8 mouse cellular contexts compared by ENCODE assay signal in genomic region chr2:76406151-76406936, GRCm38 (mm10). TPM values are rescaled to one million over a fixed set of nuclear protein-coding genes. Genes with fewer than 3 reads are reported as not detected.
A peak's percentile ranks its signal among the peaks of the same experiment; 100 is the strongest.
DNase-seq lines count a peak whose midpoint lies in the region; ATAC-seq and TF ChIP-seq lines count a peak whose summit lies in the region.

Osbpl6 (plus strand) TSS chr2:76406508.

- peaks cover 25% of the 10 kb centered on the region for H3K4me1 ChIP-seq in E14TG2a.4 (replicated peaks; ENCODE audit: low read depth, low read length)
- H3K4me1 ChIP-seq in forebrain, embryonic 15.5 days = peaks cover 17% of the 10 kb centered on the region
- no peaks in the 10 kb centered on the region for H3K4me1 ChIP-seq in heart, postnatal 0 days (ENCODE audit: control insufficient read depth, insufficient read depth)
- 0 out of 2 replicates have a peak, but pooled peaks cover 3% of the 10 kb centered on the region for H3K4me1 ChIP-seq in liver, embryonic 15.5 days (replicated peaks)
- peaks cover 20% of the 10 kb centered on the region for H3K4me1 ChIP-seq in neural tube, embryonic 13.5 days (replicated peaks)

- H3K27ac ChIP-seq in forebrain, embryonic 15.5 days (replicated peaks) = peak within 1 kb of the TSS; percentile 84
- H3K27ac ChIP-seq in heart, postnatal 0 days (ENCODE audit: low read depth) = no peak within 1 kb of the TSS
- no peak within 1 kb of the TSS for H3K27ac ChIP-seq in liver, embryonic 15.5 days (replicated peaks)
- H3K27ac ChIP-seq in neural tube, embryonic 13.5 days (replicated peaks) = peak within 1 kb of the TSS; percentile 96

- TF ChIP-seq EP300 in heart, postnatal 0 days (IDR thresholded peaks at IDR 0.05; ENCODE audit: low read depth) = no peak

- under 1% methylated on average over 87 of the region's 89 CpGs for WGBS in forebrain, embryonic 15.5 days
- under 1% methylated on average over 71 of the region's 89 CpGs for WGBS in heart, postnatal 0 days
- WGBS in liver, embryonic 15.5 days (ENCODE audit: insufficient replicate concordance) = under 1% methylated on average over 86 of the region's 89 CpGs
- under 1% methylated on average over 76 of the region's 89 CpGs for WGBS in neural tube, embryonic 13.5 days

- peak within 1 kb of the TSS; percentile 93 for H3K9ac ChIP-seq in forebrain, embryonic 15.5 days (replicated peaks)
- peak within 1 kb of the TSS; percentile 58 for H3K9ac ChIP-seq in heart, postnatal 0 days (replicated peaks; ENCODE audit: low read depth, low read length)
- H3K9ac ChIP-seq in liver, embryonic 15.5 days = no peak within 1 kb of the TSS; the same call in 1 of the 2 replicates
- peak within 1 kb of the TSS; percentile 89 for H3K9ac ChIP-seq in neural tube, embryonic 13.5 days

- H3K4me3 ChIP-seq in E14TG2a.4 (replicated peaks; ENCODE audit: low read length) = peak within 1 kb of the TSS; percentile 93
- peak within 1 kb of the TSS; percentile 99 for H3K4me3 ChIP-seq in forebrain, embryonic 15.5 days
- peak within 1 kb of the TSS; percentile 88 for H3K4me3 ChIP-seq in heart, postnatal 0 days (ENCODE audit: low read depth, low read length)
- peak within 1 kb of the TSS; percentile 58 for H3K4me3 ChIP-seq in liver, embryonic 15.5 days (replicated peaks)
- H3K4me3 ChIP-seq in neural tube, embryonic 13.5 days = peak within 1 kb of the TSS; percentile 92

- peaks cover 64% of the 10 kb centered on the region for H3K27me3 ChIP-seq in E14TG2a.4 (ENCODE audit: insufficient read depth, low read length)
- H3K27me3 ChIP-seq in forebrain, embryonic 15.5 days = no peaks in the 10 kb centered on the region
- H3K27me3 ChIP-seq in heart, postnatal 0 days (ENCODE audit: control insufficient read depth, insufficient read depth, low read length) = peaks cover 20% of the 10 kb centered on the region
- H3K27me3 ChIP-seq in liver, embryonic 15.5 days = peaks cover 81% of the 10 kb centered on the region
- peaks cover 15% of the 10 kb centered on the region for H3K27me3 ChIP-seq in neural tube, embryonic 13.5 days

- TF ChIP-seq CTCF in E14TG2a.4 (conservative IDR thresholded peaks at IDR 0.05; ENCODE audit: low read length) = no peak
- TF ChIP-seq CTCF in heart, postnatal 0 days (IDR thresholded peaks at IDR 0.05; ENCODE audit: low read depth) = no peak

- peak within 1 kb of the TSS; percentile 89 for H3K4me2 ChIP-seq in forebrain, embryonic 15.5 days (replicated peaks)
- peak within 1 kb of the TSS; percentile 99 for H3K4me2 ChIP-seq in heart, postnatal 0 days (ENCODE audit: low read depth, low read length)
- peak within 1 kb of the TSS; percentile 73 for H3K4me2 ChIP-seq in liver, embryonic 15.5 days
- H3K4me2 ChIP-seq in neural tube, embryonic 13.5 days = peak within 1 kb of the TSS; percentile 81

- no peaks in the 10 kb centered on the region for H3K36me3 ChIP-seq in E14TG2a.4 (ENCODE audit: insufficient read depth, low read length)
- no peaks in the 10 kb centered on the region for H3K36me3 ChIP-seq in forebrain, embryonic 15.5 days
- no peaks in the 10 kb centered on the region for H3K36me3 ChIP-seq in heart, postnatal 0 days (replicated peaks; ENCODE audit: control insufficient read depth, insufficient read depth, low read length)
- no peaks in the 10 kb centered on the region for H3K36me3 ChIP-seq in liver, embryonic 15.5 days (replicated peaks)
- no peaks in the 10 kb centered on the region for H3K36me3 ChIP-seq in neural tube, embryonic 13.5 days

- peak; percentile 71 for ATAC-seq in cerebellum, adult (ENCODE audit: insufficient number of reproducible peaks, low FRiP score, low TSS enrichment)
- peak; percentile 94 for ATAC-seq in forebrain, embryonic 15.5 days (replicated peaks)
- peak; percentile 93 for ATAC-seq in heart, postnatal 0 days (ENCODE audit: insufficient read depth, low read depth)
- peak; percentile 73 for ATAC-seq in liver, embryonic 15.5 days (ENCODE audit: insufficient read depth)
- ATAC-seq in neural tube, embryonic 13.5 days (ENCODE audit: low read depth) = peak; percentile 95

- H3K9me3 ChIP-seq in E14TG2a.4 (ENCODE audit: low read length) = no peaks in the 10 kb centered on the region
- H3K9me3 ChIP-seq in forebrain, embryonic 15.5 days = no peaks in the 10 kb centered on the region
- H3K9me3 ChIP-seq in heart, postnatal 0 days (replicated peaks; ENCODE audit: control insufficient read depth, low read length) = no peaks in the 10 kb centered on the region
- no peaks in the 10 kb centered on the region for H3K9me3 ChIP-seq in liver, embryonic 15.5 days (replicated peaks)
- H3K9me3 ChIP-seq in neural tube, embryonic 13.5 days = no peaks in the 10 kb centered on the region

- peak; percentile 77 for DNase-seq in heart, postnatal 0 days (ENCODE audit: low spot score)
- peak; percentile 72 to 87 for DNase-seq in kidney, postnatal 36 days
- DNase-seq in thymus, postnatal 14 days = peak; percentile 17

RNA-seq across cellular contexts. Expression of gene Osbpl6, which starts in this region (rescaled TPM):
- 19.4 and 24.6 TPM in 2 replicates for polyA plus RNA-seq in forebrain, embryonic 15.5 days (2015; fragmentation: Nextera tagmentation; extraction: Ambion mirVana)
- total RNA-seq in heart, postnatal 0 days (2014; rRNA removed; ENCODE audit: low replicate concordance) = 1.6 and 3.3 TPM in 2 replicates
- polyA plus RNA-seq in heart, postnatal 0 days (2015; fragmentation: Nextera tagmentation; extraction: Ambion mirVana) = 4.9 and 5.0 TPM in 2 replicates
- 0.31 and 0.44 TPM in 2 replicates for polyA plus RNA-seq in liver, embryonic 15.5 days (2015; fragmentation: Nextera tagmentation; extraction: Ambion mirVana)
- polyA plus RNA-seq in neural tube, embryonic 13.5 days (2015; fragmentation: Nextera tagmentation; extraction: Ambion mirVana) = 27.2 and 27.7 TPM in 2 replicates

Comparison
In these comparisons a context has a peak if more than half of its experiments do, and no peak if none do; other contexts are left out.
1. Peak in ATAC-seq, H3K4me3 ChIP-seq and H3K4me2 ChIP-seq in liver, embryonic 15.5 days; RNA of the gene not detected or under 1 TPM.
2. H3K27ac ChIP-seq: peak in forebrain, embryonic 15.5 days (single experiment) and neural tube, embryonic 13.5 days (single experiment); none in heart, postnatal 0 days (single experiment) and liver, embryonic 15.5 days (single experiment).
3. DNase-seq: peak in every context shown above with its lines; median percentile 80 in kidney, postnatal 36 days; 77 in heart, postnatal 0 days; 17 in thymus, postnatal 14 days.
4. Peak in every context shown above with its lines, with median percentiles within 50 percentile points of each other: H3K4me3 ChIP-seq, ATAC-seq and H3K4me2 ChIP-seq.